Mouse (Mus musculus) forebrain, embryonic 16.5 days (tissue): ENCODE measurements around the gene Bmpr1b. TPM values are rescaled to one million over a fixed set of nuclear protein-coding genes. Genes with fewer than 3 reads are reported as not detected.

Experiments used
- ATAC-seq: fragments of 200-750 bp; cut with Nextera tagmentation; 2 replicates; pipeline ENCODE4 v1.8.0; 2017; ENCODE audit warnings: mild to moderate bottlenecking, moderate library complexity
- H3K27ac ChIP-seq: fragments of 300-500 bp; sonication (generic); 2 replicates; pipeline ENCODE4 v1.5.1; 2014; ENCODE audit warnings: low read length, control low read depth
- H3K27me3 ChIP-seq: fragments of 300-500 bp; sonication (generic); replicated peaks from 2 replicates; pipeline ENCODE4 v1.6.1; 2014; ENCODE audit warnings: low read length; ENCODE audit not compliant: control insufficient read depth, insufficient read depth
- H3K36me3 ChIP-seq: fragments of 300-500 bp; sonication (generic); 2 replicates; pipeline ENCODE4 v1.6.1; 2014; ENCODE audit not compliant: control insufficient read depth, insufficient read depth
- H3K4me1 ChIP-seq: fragments of 300-500 bp; sonication (generic); replicated peaks from 2 replicates; pipeline ENCODE4 v1.6.1; 2014; ENCODE audit warnings: low read length; ENCODE audit not compliant: control insufficient read depth, insufficient read depth
- H3K4me2 ChIP-seq: fragments of 300-500 bp; sonication (generic); 2 replicates; pipeline ENCODE4 v1.6.1; 2014; ENCODE audit warnings: mild to moderate bottlenecking, low read length, control low read depth
- H3K4me3 ChIP-seq: fragments of 300-500 bp; sonication (generic); replicated peaks from 2 replicates; pipeline ENCODE4 v1.5.1; 2014; ENCODE audit warnings: mild to moderate bottlenecking, low read length, control low read depth
- H3K9ac ChIP-seq: fragments of 300-500 bp; sonication (generic); replicated peaks from 2 replicates; pipeline ENCODE4 v1.6.1; 2014; ENCODE audit warnings: low read depth, low read length, control low read depth
- H3K9me3 ChIP-seq: fragments of 300-500 bp; sonication (generic); 2 replicates; pipeline ENCODE4 v1.6.1; 2016; ENCODE audit warnings: low read length; ENCODE audit not compliant: control insufficient read depth
- WGBS: fragments of 180-500 bp; shearing (Covaris S2); extraction: QIAGEN DNeasy Blood & Tissue Kit; methylation state at CpG from one replicate; pipeline ENCODE4 v1.1.7; 2014; 5-methylcytosine and 5-hydroxymethylcytosine counted together
- polyA plus RNA-seq: library from polyadenylated mRNA; unstranded; fragments of >200 nt; fragmentation: Nextera tagmentation; extraction: Ambion mirVana; gene quantifications from 2 replicates; pipeline ENCODE4 v1.2.1, GENCODE M21; 2015

The Bmpr1b gene
- polyA plus RNA-seq, 1 experiment from 2014 or later: 5.0 TPM

- no peaks in the 10 kb centered on the region for H3K4me1 ChIP-seq
- H3K4me3 ChIP-seq: no peak overlapping the region
- 88% methylated on average over 3 of the region's 3 CpGs for WGBS
- H3K9me3 ChIP-seq: no peaks in the 10 kb centered on the region
- no peak overlapping the region for H3K9ac ChIP-seq
- H3K36me3 ChIP-seq: no peaks in the 10 kb centered on the region
- H3K27me3 ChIP-seq: no peaks in the 10 kb centered on the region
- H3K27ac ChIP-seq: no peak overlapping the region
- no peak for ATAC-seq
- no peak overlapping the region for H3K4me2 ChIP-seq
These were observed 17.3 kb upstream of the Bmpr1b start for GRCm38 (mm10) chr3:142186551-142186950.

- WGBS: 90% methylated on average over 4 of the region's 4 CpGs
- no peak for ATAC-seq
- no peak overlapping the region for H3K9ac ChIP-seq
These were observed 4.8 kb upstream of the Bmpr1b start for GRCm38 (mm10) chr3:142173996-142174395.

GRCm38 (mm10) chr3:142168251-142168862 lies 868 bp downstream of the Bmpr1b start:
- peak overlapping the region; percentile 95 for H3K4me2 ChIP-seq
- H3K9ac ChIP-seq: peak overlapping the region; percentile 73
- peak overlapping the region; percentile 70 for H3K4me3 ChIP-seq
- no peak overlapping the region for H3K27ac ChIP-seq
- no peaks in the 10 kb centered on the region for H3K36me3 ChIP-seq
- ATAC-seq: no peak
- H3K4me1 ChIP-seq: peaks cover 12% of the 10 kb centered on the region
- H3K9me3 ChIP-seq: no peaks in the 10 kb centered on the region
- H3K27me3 ChIP-seq: peaks cover 3% of the 10 kb centered on the region
- 6% methylated on average over 9 of the region's 9 CpGs for WGBS

More at GRCm38 (mm10) chr3:142173996-142174395, 4.8 kb upstream of the Bmpr1b start:
- Histone ChIP-seq H3K4me2 (no peak overlapping the region), H3K4me1 (peaks cover 7% of the 10 kb centered on the region), H3K27me3 (peaks cover 3% of the 10 kb centered on the region), H3K4me3 (no peak overlapping the region), H3K36me3 (no peaks in the 10 kb centered on the region), H3K9me3 (no peaks in the 10 kb centered on the region), H3K27ac (no peak overlapping the region)

DNA sequence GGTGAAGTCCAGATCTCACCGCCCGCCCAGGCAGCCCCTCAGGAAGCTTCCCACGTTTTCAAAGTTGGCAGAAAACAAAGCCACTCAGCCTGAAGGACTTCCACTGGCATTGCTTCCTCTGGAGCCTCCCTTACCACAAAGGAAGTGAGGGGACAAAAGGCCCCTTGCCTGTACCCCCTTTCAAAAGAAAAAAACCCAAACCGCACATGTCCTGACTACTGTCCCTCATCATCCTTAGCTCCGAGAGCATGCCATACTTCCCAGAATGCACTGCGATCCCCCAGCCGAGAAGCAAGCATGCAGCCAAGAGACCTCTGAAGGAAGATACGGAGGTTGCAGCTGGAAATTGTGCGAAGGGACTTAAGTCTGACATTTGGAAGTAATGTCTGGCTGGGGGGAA lies 4.2 kb downstream of the Bmpr1b start:
- 53% methylated on average over 9 of the region's 9 CpGs for WGBS

GRCm38 (mm10) chr3:142163896-142164295 lies 5.3 kb downstream of the Bmpr1b start:
- Histone ChIP-seq H3K27me3 (no peaks in the 10 kb centered on the region), H3K4me3 (no peak overlapping the region), H3K27ac (no peak overlapping the region), H3K4me1 (peaks cover 6% of the 10 kb centered on the region), H3K36me3 (no peaks in the 10 kb centered on the region), H3K9me3 (no peaks in the 10 kb centered on the region), H3K4me2 (no peak overlapping the region), H3K9ac (no peak overlapping the region)
- no peak for ATAC-seq
- 93% methylated on average over 2 of the region's 2 CpGs for WGBS

More for the DNA sequence above, 4.2 kb downstream of the Bmpr1b start:
- no peak for ATAC-seq
- H3K9ac ChIP-seq: no peak overlapping the region
- no peaks in the 10 kb centered on the region for H3K27me3 ChIP-seq
- peaks cover 12% of the 10 kb centered on the region for H3K4me1 ChIP-seq
- no peak overlapping the region for H3K4me3 ChIP-seq
- H3K9me3 ChIP-seq: no peaks in the 10 kb centered on the region
- H3K27ac ChIP-seq: no peak overlapping the region
- H3K4me2 ChIP-seq: no peak overlapping the region
- H3K36me3 ChIP-seq: no peaks in the 10 kb centered on the region

DNA sequence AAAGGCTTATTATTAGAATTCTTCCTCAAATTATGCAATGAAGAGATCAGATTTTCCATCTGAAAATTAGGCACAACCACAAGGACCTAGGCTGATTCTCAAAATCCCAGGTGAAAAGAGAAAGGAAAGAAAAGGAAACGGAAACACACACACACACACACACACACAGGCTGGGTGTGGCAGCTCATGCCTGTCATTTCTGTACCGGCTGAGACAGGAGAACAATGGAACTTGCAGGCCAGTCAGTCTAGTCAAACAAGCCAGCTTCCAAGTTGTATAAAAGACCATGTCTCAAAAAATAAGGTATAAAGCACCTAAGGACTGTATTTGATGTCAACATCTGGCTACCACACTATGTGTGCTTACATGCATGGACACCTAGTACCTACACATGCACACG lies 7.8 kb downstream of the Bmpr1b start:
- 84% methylated on average over 3 of the region's 3 CpGs for WGBS
- Histone ChIP-seq H3K36me3 (no peaks in the 10 kb centered on the region), H3K4me3 (no peak overlapping the region), H3K9ac (no peak overlapping the region), H3K4me2 (no peak overlapping the region), H3K27me3 (no peaks in the 10 kb centered on the region), H3K4me1 (no peaks in the 10 kb centered on the region), H3K27ac (no peak overlapping the region), H3K9me3 (no peaks in the 10 kb centered on the region)
- no peak for ATAC-seq

DNA sequence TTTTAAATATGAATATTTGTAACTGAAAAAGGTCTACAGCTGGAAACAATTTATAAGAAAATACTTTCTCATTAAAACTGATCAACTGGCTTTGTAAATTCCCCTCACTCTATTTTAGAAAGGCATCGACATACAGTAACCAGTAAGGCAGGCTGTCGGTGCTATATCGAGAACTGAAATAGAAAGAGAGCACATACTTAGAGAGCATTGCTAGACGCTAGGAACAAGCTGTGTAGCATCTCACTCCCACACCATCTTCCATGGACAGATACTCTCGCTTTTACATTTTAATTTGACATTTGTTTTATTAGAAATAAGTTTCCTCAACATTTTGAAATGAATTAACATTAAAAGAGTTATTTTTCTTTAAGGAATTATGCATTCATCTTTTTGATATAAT lies 17.2 kb downstream of the Bmpr1b start:
- no peak for ATAC-seq

DNA sequence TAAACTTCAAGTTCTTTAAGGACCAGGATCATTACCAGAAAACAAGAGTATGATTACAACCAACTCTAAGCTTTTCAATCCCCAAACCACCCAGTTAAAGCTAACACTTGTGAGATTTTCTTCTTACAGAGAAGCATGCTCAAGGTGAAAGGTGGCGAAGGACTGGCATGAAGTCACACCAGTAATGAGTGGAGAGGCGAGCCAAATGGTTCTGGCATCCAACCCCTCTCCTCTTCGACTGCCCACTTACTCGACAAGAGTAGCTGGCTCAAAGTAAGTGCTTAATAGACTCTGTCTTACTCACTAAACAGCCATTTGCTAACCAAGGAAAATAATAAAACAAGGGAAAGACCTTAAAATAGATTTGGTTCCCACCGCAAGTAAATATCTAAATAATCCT lies 30.4 kb downstream of the Bmpr1b start:
- no peak for ATAC-seq
- Histone ChIP-seq H3K4me2 (no peak overlapping the region), H3K36me3 (no peaks in the 10 kb centered on the region), H3K4me1 (no peaks in the 10 kb centered on the region), H3K9me3 (no peaks in the 10 kb centered on the region), H3K9ac (no peak overlapping the region), H3K27ac (no peak overlapping the region), H3K4me3 (no peak overlapping the region), H3K27me3 (no peaks in the 10 kb centered on the region)
- WGBS: 81% methylated on average over 5 of the region's 5 CpGs

More for the DNA sequence above, 17.2 kb downstream of the Bmpr1b start:
- no peaks in the 10 kb centered on the region for H3K4me1 ChIP-seq
- no peak overlapping the region for H3K4me2 ChIP-seq
- no peaks in the 10 kb centered on the region for H3K27me3 ChIP-seq
- 92% methylated on average over 5 of the region's 5 CpGs for whole genome bisulfite sequencing
- no peak overlapping the region for H3K27ac ChIP-seq
- H3K36me3 ChIP-seq: no peaks in the 10 kb centered on the region
- no peak overlapping the region for H3K9ac ChIP-seq
- H3K4me3 ChIP-seq: no peak overlapping the region
- H3K9me3 ChIP-seq: no peaks in the 10 kb centered on the region

DNA sequence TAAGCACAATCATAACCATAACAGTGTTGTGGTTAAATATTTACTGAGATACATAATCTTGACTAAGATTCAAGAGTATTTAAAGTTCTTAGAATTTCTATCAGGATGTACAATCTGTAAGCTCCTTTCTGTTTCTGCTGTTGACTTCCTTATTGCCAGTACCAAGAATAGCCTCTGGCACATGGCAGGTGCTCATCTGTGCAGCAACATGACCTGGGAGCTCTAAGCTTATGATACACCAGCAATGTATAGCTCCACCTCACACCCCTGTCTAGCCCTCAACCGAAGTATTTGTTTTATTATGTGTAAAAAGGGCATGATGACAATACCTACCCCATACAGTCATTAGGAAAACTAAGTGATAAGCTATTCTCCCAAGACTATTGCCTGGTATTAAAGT lies 42.8 kb downstream of the Bmpr1b start:
- H3K27me3 ChIP-seq: no peaks in the 10 kb centered on the region
- H3K9ac ChIP-seq: no peak overlapping the region
- H3K4me1 ChIP-seq: no peaks in the 10 kb centered on the region
- H3K36me3 ChIP-seq: no peaks in the 10 kb centered on the region
- no peak for ATAC-seq
- WGBS: 88% methylated on average over 1 of the region's 1 CpGs
- no peaks in the 10 kb centered on the region for H3K9me3 ChIP-seq
- H3K27ac ChIP-seq: no peak overlapping the region
- H3K4me2 ChIP-seq: no peak overlapping the region
- no peak overlapping the region for H3K4me3 ChIP-seq

DNA sequence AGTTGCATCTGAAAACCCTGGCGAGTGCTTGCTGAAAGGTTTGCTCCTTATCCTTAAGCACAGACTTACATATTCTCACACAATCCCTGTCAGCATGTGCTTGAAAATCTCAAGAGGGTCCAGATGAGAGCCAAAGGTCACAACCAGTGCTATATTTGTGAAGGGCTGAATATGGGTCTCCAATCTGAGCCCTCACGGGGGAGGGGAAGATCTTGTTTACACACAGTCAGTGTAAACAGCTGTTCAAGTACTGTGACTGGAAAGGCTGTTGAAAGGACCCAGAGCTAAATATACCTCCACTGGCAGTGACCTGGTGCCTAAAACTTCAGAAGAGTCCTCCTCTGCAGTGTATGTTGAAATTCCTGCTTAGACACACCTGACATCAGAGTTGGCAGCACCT lies 43.7 kb downstream of the Bmpr1b start:
- H3K27ac ChIP-seq: no peak overlapping the region
- no peaks in the 10 kb centered on the region for H3K27me3 ChIP-seq
- 70% methylated on average over 2 of the region's 2 CpGs for WGBS
- H3K4me2 ChIP-seq: no peak overlapping the region
- no peak for ATAC-seq
- H3K36me3 ChIP-seq: no peaks in the 10 kb centered on the region
- H3K9me3 ChIP-seq: no peaks in the 10 kb centered on the region
- no peak overlapping the region for H3K9ac ChIP-seq
- H3K4me1 ChIP-seq: 0 out of 2 replicates have a peak, but pooled peaks cover 3% of the 10 kb centered on the region
- H3K4me3 ChIP-seq: no peak overlapping the region
